Mouse (Mus musculus): ENCODE measurements around the gene B4galt5. TPM values are rescaled to one million over a fixed set of nuclear protein-coding genes. Genes with fewer than 3 reads are reported as not detected.

Gene B4galt5
- polyA plus RNA-seq, 2 experiments, result 2.3 TPM

DNA sequence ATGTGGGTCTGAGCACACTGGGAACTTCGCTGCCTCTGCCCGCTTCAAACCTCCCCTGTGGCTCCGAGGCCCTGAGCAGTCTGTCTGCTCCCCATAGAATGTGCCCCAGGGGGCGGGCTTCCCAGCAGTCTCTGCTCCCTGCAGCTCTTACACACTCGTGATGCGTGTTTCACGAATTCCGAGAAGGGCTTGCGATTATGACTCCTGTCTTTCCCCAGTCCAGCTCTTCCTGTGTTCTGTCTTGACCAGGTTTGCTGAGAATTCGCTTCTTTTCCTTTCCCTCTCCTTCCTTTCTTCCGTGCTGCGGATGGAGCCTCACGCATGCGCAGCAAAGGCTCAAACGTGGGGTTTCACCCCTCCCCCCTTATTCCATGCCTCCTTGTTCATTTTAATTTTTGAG is 54.1 kb downstream of the B4galt5 start:
- peak overlapping the region in 1 of 2 experiments; percentile 7; a peak in 1 of 4 replicates for H3K4me3 ChIP-seq (ENCODE audit: insufficient read depth in 1 of 2, low read depth in 2 of 2, low read length in 2 of 2)
- no peak overlapping the region for H3K9ac ChIP-seq (replicated peaks)
- TF ChIP-seq EP300 (IDR thresholded peaks at IDR 0.05; ENCODE audit: low read depth), result no peak
- peak; percentile 5; the same call in 1 of the 2 replicates for TF ChIP-seq CTCF (IDR thresholded peaks at IDR 0.05; ENCODE audit: low read depth)

DNA sequence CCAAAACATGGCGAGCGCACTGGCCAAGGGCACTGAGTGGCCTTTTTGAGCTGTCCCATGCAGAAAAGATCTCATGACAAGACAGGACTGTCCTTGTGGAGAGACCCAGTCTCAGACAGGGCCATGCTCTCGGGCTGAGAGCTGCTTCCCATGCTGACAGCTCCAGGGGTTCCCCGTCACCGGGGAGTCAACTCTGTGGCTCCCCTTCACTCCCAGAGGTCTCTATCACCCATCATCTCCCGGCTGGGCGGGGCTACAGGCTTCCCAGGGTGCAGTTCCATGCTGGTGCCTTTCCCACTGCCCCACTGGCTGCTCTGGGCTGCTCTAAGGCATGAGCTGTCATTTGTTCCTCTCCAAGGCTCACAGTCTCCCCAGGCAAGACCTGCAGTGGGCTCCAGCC is 54.8 kb downstream of the B4galt5 start:
- no peak for DNase-seq (ENCODE audit: low read depth in 3 of 3, low spot score in 3 of 3)
- no peak overlapping the region for H3K4me3 ChIP-seq (ENCODE audit: insufficient read depth in 1 of 2, low read depth in 2 of 2, low read length in 2 of 2)
- no peaks in the 10 kb centered on the region for H3K27me3 ChIP-seq (ENCODE audit: control insufficient read depth, insufficient read depth, low read length)
- H3K4me1 ChIP-seq (replicated peaks; ENCODE audit: control insufficient read depth in 2 of 2, insufficient read depth in 2 of 2, low read length in 1 of 2), result peaks cover 23 to 36% of the 10 kb centered on the region in 2 experiments
- ATAC-seq (ENCODE audit: insufficient read depth), result no peak
- WGBS (ENCODE audit: insufficient replicate concordance), result 55% methylated on average over 7 of the region's 7 CpGs
- H3K36me3 ChIP-seq (replicated peaks; ENCODE audit: control insufficient read depth, insufficient read depth, low read depth), result no peaks in the 10 kb centered on the region
- no peak overlapping the region for H3K9ac ChIP-seq (replicated peaks)
- no peak overlapping the region for H3K27ac ChIP-seq
- H3K9me3 ChIP-seq (ENCODE audit: control insufficient read depth, low read length), result no peaks in the 10 kb centered on the region
- H3K4me2 ChIP-seq (ENCODE audit: low read depth), result no peak overlapping the region; the same call in 1 of the 2 replicates
- TF ChIP-seq CTCF (IDR thresholded peaks at IDR 0.05; ENCODE audit: low read depth), result no peak
- TF ChIP-seq EP300 (IDR thresholded peaks at IDR 0.05; ENCODE audit: low read depth), result no peak

More for the DNA sequence above, 54.1 kb downstream of the B4galt5 start:
- no peak for ATAC-seq (ENCODE audit: insufficient read depth)
- H3K36me3 ChIP-seq (replicated peaks; ENCODE audit: control insufficient read depth, insufficient read depth, low read depth), result no peaks in the 10 kb centered on the region
- no peak overlapping the region for H3K27ac ChIP-seq
- whole genome bisulfite sequencing (ENCODE audit: insufficient replicate concordance), result 59% methylated on average over 15 of the region's 15 CpGs
- no peaks in the 10 kb centered on the region for H3K9me3 ChIP-seq (ENCODE audit: control insufficient read depth, low read length)
- no peaks in the 10 kb centered on the region for H3K27me3 ChIP-seq (ENCODE audit: control insufficient read depth, insufficient read depth, low read length)
- H3K4me2 ChIP-seq (ENCODE audit: low read depth), result no peak overlapping the region; the same call in 1 of the 2 replicates
- peaks cover 23 to 42% of the 10 kb centered on the region in 2 experiments for H3K4me1 ChIP-seq (replicated peaks; ENCODE audit: control insufficient read depth in 2 of 2, insufficient read depth in 2 of 2, low read length in 1 of 2)
- no peak for DNase-seq (ENCODE audit: low read depth in 3 of 3, low spot score in 3 of 3)

DNA sequence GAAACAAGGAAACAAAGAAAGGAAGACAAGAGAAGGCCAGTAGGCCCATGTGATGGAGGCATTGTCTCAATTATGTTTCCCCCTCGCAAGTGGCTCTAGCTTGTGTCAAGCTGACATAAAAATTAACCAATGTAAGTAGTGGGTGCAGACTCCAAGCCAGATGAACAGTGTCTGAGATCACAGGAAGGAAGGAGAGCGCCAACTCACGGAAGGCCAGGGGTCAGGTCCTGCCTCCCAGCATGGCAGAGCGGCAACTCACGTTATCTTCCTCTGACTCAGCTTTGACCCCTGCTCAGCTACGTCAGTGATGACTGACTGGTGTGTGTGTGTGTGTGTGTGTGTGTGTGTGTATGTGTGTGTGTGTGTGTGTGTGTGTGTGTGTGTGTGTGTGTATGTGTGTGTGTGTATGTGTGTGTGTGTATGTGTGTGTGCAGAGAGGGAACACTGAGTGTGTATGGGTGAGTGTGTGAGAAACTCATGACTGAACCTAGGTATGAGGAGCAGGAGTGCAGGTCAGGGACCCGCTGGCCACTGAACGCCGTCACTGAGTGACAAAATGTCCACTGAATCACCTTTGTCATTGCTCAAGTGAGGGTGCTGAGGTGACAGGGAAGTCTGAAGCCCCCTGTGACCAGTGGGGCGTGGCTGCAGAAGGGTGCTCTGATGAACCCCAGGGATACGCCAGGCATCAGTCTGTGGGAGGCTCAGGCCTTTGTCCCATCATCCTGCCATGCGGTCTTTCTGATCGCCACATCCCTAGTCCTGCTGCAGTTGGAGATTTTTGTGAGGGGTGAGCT is 55.5 kb downstream of the B4galt5 start:
- WGBS (ENCODE audit: insufficient replicate concordance), result 53% methylated on average over 13 of the region's 13 CpGs
- Histone ChIP-seq H3K4me3 (ENCODE audit: insufficient read depth in 1 of 2, low read depth in 2 of 2, low read length in 2 of 2) (no peak overlapping the region), H3K27me3 (ENCODE audit: control insufficient read depth, insufficient read depth, low read length) (no peaks in the 10 kb centered on the region), H3K9me3 (ENCODE audit: control insufficient read depth, low read length) (no peaks in the 10 kb centered on the region), H3K4me1 (replicated peaks; ENCODE audit: control insufficient read depth in 2 of 2, insufficient read depth in 2 of 2, low read length in 1 of 2) (peaks cover 23 to 31% of the 10 kb centered on the region in 2 experiments), H3K36me3 (replicated peaks; ENCODE audit: control insufficient read depth, insufficient read depth, low read depth) (no peaks in the 10 kb centered on the region), H3K4me2 (ENCODE audit: low read depth) (peak overlapping the region; percentile 63), H3K27ac (peak overlapping the region; percentile 78), H3K9ac (replicated peaks) (peak overlapping the region; percentile 51; the same call in 1 of the 2 replicates)
- no peak for TF ChIP-seq CTCF (IDR thresholded peaks at IDR 0.05; ENCODE audit: low read depth)
- no peak for TF ChIP-seq EP300 (IDR thresholded peaks at IDR 0.05; ENCODE audit: low read depth)
- ATAC-seq (ENCODE audit: insufficient read depth) (peak; percentile 57), DNase-seq (ENCODE audit: low read depth in 3 of 3, low spot score in 3 of 3) (peak; percentile 38 to 49 (median 44))

DNA sequence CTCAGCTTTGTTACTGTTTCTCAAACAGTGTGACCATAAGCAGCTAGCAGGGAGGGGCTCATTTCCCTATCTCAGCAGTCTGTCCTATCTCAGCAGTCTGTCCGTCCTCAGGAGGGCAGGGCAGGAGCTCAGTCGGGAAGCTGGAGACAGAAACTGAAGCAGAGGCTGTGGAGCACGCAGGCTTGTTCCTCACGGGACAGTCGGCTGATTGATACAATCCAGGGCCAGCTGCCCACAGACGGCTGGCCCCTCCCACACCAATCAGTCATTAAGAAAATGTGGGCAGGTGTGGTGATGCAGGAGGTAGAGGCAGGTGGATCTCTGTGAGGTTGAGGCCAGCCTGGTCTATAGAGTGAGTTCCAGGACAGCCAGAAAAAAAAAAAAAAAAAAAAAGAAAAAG is 56.1 kb downstream of the B4galt5 start:
- Histone ChIP-seq H3K27ac (peak overlapping the region; percentile 78), H3K4me1 (replicated peaks; ENCODE audit: control insufficient read depth in 2 of 2, insufficient read depth in 2 of 2, low read length in 1 of 2) (peaks cover 23 to 31% of the 10 kb centered on the region in 2 experiments), H3K36me3 (replicated peaks; ENCODE audit: control insufficient read depth, insufficient read depth, low read depth) (no peaks in the 10 kb centered on the region), H3K4me2 (ENCODE audit: low read depth) (peak overlapping the region; percentile 63), H3K27me3 (ENCODE audit: control insufficient read depth, insufficient read depth, low read length) (no peaks in the 10 kb centered on the region), H3K9me3 (ENCODE audit: control insufficient read depth, low read length) (no peaks in the 10 kb centered on the region), H3K4me3 (ENCODE audit: insufficient read depth in 1 of 2, low read depth in 2 of 2, low read length in 2 of 2) (peak overlapping the region; percentile 13 to 22; a peak in 3 of 4 replicates), H3K9ac (replicated peaks) (peak overlapping the region; percentile 51)
- peak; percentile 57 to 58 (median 58) for DNase-seq (ENCODE audit: low read depth in 3 of 3, low spot score in 3 of 3)
- 3% methylated on average over 6 of the region's 6 CpGs for WGBS (ENCODE audit: insufficient replicate concordance)
- ATAC-seq (ENCODE audit: insufficient read depth), result peak; percentile 85
- TF ChIP-seq CTCF (IDR thresholded peaks at IDR 0.05; ENCODE audit: low read depth) (peak; percentile 22; the same call in 1 of the 2 replicates), EP300 (IDR thresholded peaks at IDR 0.05; ENCODE audit: low read depth) (no peak)

DNA sequence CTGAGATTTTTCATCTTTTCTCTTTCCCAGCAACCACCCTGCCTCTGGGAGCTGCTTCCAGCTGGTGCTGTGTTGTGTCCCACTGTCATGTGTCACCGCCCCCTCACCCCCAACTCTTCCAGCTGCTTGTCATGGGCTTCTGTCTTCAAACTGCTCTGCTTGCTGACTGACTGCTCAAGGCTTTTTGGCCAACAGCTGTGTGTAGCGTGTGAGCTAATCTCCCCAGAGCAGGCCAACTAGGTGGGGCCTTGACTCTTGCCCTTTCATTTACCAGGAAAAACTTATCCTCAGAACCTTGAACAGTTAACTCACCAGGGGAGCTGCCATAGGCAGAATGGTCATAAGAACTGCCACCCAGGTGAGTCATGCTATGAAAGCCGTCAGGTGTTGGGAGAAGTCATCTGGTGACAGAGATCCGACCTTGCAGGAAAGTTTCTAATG is 56.8 kb downstream of the B4galt5 start:
- Histone ChIP-seq H3K36me3 (replicated peaks; ENCODE audit: control insufficient read depth, insufficient read depth, low read depth) (no peaks in the 10 kb centered on the region), H3K9ac (replicated peaks) (peak overlapping the region; percentile 38), H3K4me1 (replicated peaks; ENCODE audit: control insufficient read depth in 2 of 2, insufficient read depth in 2 of 2, low read length in 1 of 2) (peaks cover 23 to 31% of the 10 kb centered on the region in 2 experiments), H3K27ac (peak overlapping the region; percentile 78), H3K9me3 (ENCODE audit: control insufficient read depth, low read length) (no peaks in the 10 kb centered on the region), H3K27me3 (ENCODE audit: control insufficient read depth, insufficient read depth, low read length) (no peaks in the 10 kb centered on the region), H3K4me2 (ENCODE audit: low read depth) (peak overlapping the region; percentile 63), H3K4me3 (ENCODE audit: insufficient read depth in 1 of 2, low read depth in 2 of 2, low read length in 2 of 2) (peak overlapping the region; percentile 22; a peak in 3 of 4 replicates)
- ATAC-seq (ENCODE audit: insufficient read depth) (peak; percentile 88), DNase-seq (ENCODE audit: low read depth in 3 of 3, low spot score in 3 of 3) (peak; percentile 66 to 73 (median 70))
- no peak for TF ChIP-seq CTCF (IDR thresholded peaks at IDR 0.05; ENCODE audit: low read depth)
- TF ChIP-seq EP300 (IDR thresholded peaks at IDR 0.05; ENCODE audit: low read depth), result peak; percentile 58
- WGBS (ENCODE audit: insufficient replicate concordance), result 34% methylated on average over 4 of the region's 4 CpGs
